Mouse (Mus musculus) forebrain, embryonic 11.5 days (tissue): ENCODE measurements around the gene Ccdc102a. TPM values are rescaled to one million over a fixed set of nuclear protein-coding genes. Genes with fewer than 3 reads are reported as not detected.

Experiments used
- ATAC-seq: fragments of 200-750 bp; cut with Nextera tagmentation; replicated peaks from 2 replicates; pipeline ENCODE4 v1.8.0; 2017; ENCODE audit warnings: moderate TSS enrichment; ENCODE audit not compliant: low FRiP score
- DNase-seq: peaks from one replicate; pipeline ENCODE4 v3.0.0-alpha.2; 2017; ENCODE audit warnings: low spot score
- H3K27ac ChIP-seq: fragments of 300-500 bp; sonication (generic); 2 replicates; pipeline ENCODE4 v1.5.1; 2014; ENCODE audit warnings: low read depth, low read length
- H3K27me3 ChIP-seq: fragments of 300-500 bp; sonication (generic); 2 replicates; pipeline ENCODE4 v1.6.1; 2014; ENCODE audit warnings: mild to moderate bottlenecking, low read length, mixed read lengths; ENCODE audit not compliant: control insufficient read depth, insufficient read depth
- H3K36me3 ChIP-seq: fragments of 300-500 bp; sonication (generic); 2 replicates; pipeline ENCODE4 v1.6.1; 2014; ENCODE audit warnings: mild to moderate bottlenecking, low read length, moderate library complexity, mixed read lengths; ENCODE audit not compliant: control insufficient read depth, insufficient read depth
- H3K4me1 ChIP-seq: fragments of 300-500 bp; sonication (generic); replicated peaks from 2 replicates; pipeline ENCODE4 v1.6.1; 2014; ENCODE audit warnings: low read length, mixed read lengths; ENCODE audit not compliant: control insufficient read depth, insufficient read depth
- H3K4me2 ChIP-seq: fragments of 300-500 bp; sonication (generic); 2 replicates; pipeline ENCODE4 v1.6.1; 2014; ENCODE audit warnings: low read depth, mild to moderate bottlenecking, low read length, moderate library complexity, mixed read lengths; ENCODE audit not compliant: severe bottlenecking
- H3K4me3 ChIP-seq: fragments of 300-500 bp; sonication (generic); 2 replicates; pipeline ENCODE4 v1.5.1; 2014; ENCODE audit warnings: low read depth, low read length
- H3K9ac ChIP-seq: fragments of 300-500 bp; sonication (generic); 2 replicates; pipeline ENCODE4 v1.6.1; 2014; ENCODE audit warnings: low read length
- H3K9me3 ChIP-seq: fragments of 300-500 bp; sonication (generic); 2 replicates; pipeline ENCODE4 v1.6.1; 2016; ENCODE audit warnings: low read length, mixed read lengths; ENCODE audit not compliant: control insufficient read depth
- WGBS: fragments of 180-500 bp; shearing (Covaris S2); extraction: QIAGEN DNeasy Blood & Tissue Kit; methylation state at CpG from one replicate; pipeline ENCODE4 v1.1.7; 2014; 5-methylcytosine and 5-hydroxymethylcytosine counted together
- polyA plus RNA-seq: library from polyadenylated mRNA; unstranded; fragments of >200 nt; fragmentation: Nextera tagmentation; extraction: Ambion mirVana; gene quantifications from 2 replicates; pipeline ENCODE4 v1.2.1, GENCODE M21; 2014

Ccdc102a gene
- polyA plus RNA-seq, 1 experiment from 2014 or later: 18.8 TPM

- Histone ChIP-seq H3K9ac (no peak overlapping the region), H3K4me1 (peaks cover 5% of the 10 kb centered on the region; the same call in 1 of the 2 replicates), H3K4me2 (no peak overlapping the region), H3K4me3 (no peak overlapping the region), H3K9me3 (no peaks in the 10 kb centered on the region), H3K27ac (no peak overlapping the region), H3K27me3 (no peaks in the 10 kb centered on the region), H3K36me3 (no peaks in the 10 kb centered on the region)
- ATAC-seq (no peak), DNase-seq (no peak)
- 30% methylated on average over 5 of the region's 5 CpGs for WGBS
These were observed 16.9 kb downstream of the Ccdc102a start for GRCm38 (mm10) chr8:94901031-94901430.

GRCm38 (mm10) chr8:94900617-94901016 is 17.3 kb downstream of the Ccdc102a start:
- no peak overlapping the region for H3K4me3 ChIP-seq
- H3K4me1 ChIP-seq: peaks cover 5% of the 10 kb centered on the region; the same call in 1 of the 2 replicates
- ATAC-seq (no peak), DNase-seq (no peak)
- H3K4me2 ChIP-seq: no peak overlapping the region
- H3K36me3 ChIP-seq: no peaks in the 10 kb centered on the region
- no peak overlapping the region for H3K9ac ChIP-seq
- H3K9me3 ChIP-seq: no peaks in the 10 kb centered on the region
- WGBS: 32% methylated on average over 6 of the region's 6 CpGs
- H3K27ac ChIP-seq: no peak overlapping the region
- no peaks in the 10 kb centered on the region for H3K27me3 ChIP-seq

GRCm38 (mm10) chr8:94899262-94899661 is 18.6 kb downstream of the Ccdc102a start:
- no peak for ATAC-seq

GRCm38 (mm10) chr8:94892917-94893316 is 25.0 kb downstream of the Ccdc102a start:
- no peak overlapping the region for H3K4me3 ChIP-seq
- H3K4me2 ChIP-seq: no peak overlapping the region
- no peaks in the 10 kb centered on the region for H3K36me3 ChIP-seq
- no peaks in the 10 kb centered on the region for H3K9me3 ChIP-seq
- no peak overlapping the region for H3K27ac ChIP-seq
- DNase-seq (no peak), ATAC-seq (no peak)
- WGBS: 59% methylated on average over 2 of the region's 2 CpGs
- no peaks in the 10 kb centered on the region for H3K27me3 ChIP-seq
- no peak overlapping the region for H3K9ac ChIP-seq
- H3K4me1 ChIP-seq: no peaks in the 10 kb centered on the region

More at GRCm38 (mm10) chr8:94899262-94899661, 18.6 kb downstream of the Ccdc102a start:
- Histone ChIP-seq H3K36me3 (no peaks in the 10 kb centered on the region), H3K4me1 (peaks cover 5% of the 10 kb centered on the region; the same call in 1 of the 2 replicates), H3K27ac (no peak overlapping the region), H3K9ac (no peak overlapping the region), H3K4me2 (no peak overlapping the region), H3K4me3 (no peak overlapping the region), H3K27me3 (no peaks in the 10 kb centered on the region), H3K9me3 (no peaks in the 10 kb centered on the region)
- 12% methylated on average over 11 of the region's 11 CpGs for WGBS
- peak; percentile 64 for DNase-seq

- 46% methylated on average over 14 of the region's 14 CpGs for WGBS
- no peak overlapping the region for H3K4me3 ChIP-seq
- ATAC-seq: no peak
These were observed 29.4 kb downstream of the Ccdc102a start for GRCm38 (mm10) chr8:94888383-94889036.

GRCm38 (mm10) chr8:94880742-94881141 is 37.2 kb downstream of the Ccdc102a start:
- H3K9ac ChIP-seq: no peak overlapping the region
- H3K36me3 ChIP-seq: no peaks in the 10 kb centered on the region
- no peak overlapping the region for H3K4me3 ChIP-seq
- no peak for DNase-seq
- no peak overlapping the region for H3K27ac ChIP-seq
- H3K4me1 ChIP-seq: no peaks in the 10 kb centered on the region; the same call in 1 of the 2 replicates
- H3K4me2 ChIP-seq: no peak overlapping the region
- ATAC-seq: no peak
- no peaks in the 10 kb centered on the region; the same call in 1 of the 2 replicates for H3K27me3 ChIP-seq
- H3K9me3 ChIP-seq: no peaks in the 10 kb centered on the region
- 73% methylated on average over 4 of the region's 4 CpGs for WGBS

More at GRCm38 (mm10) chr8:94888383-94889036, 29.4 kb downstream of the Ccdc102a start:
- Histone ChIP-seq H3K4me1 (no peaks in the 10 kb centered on the region), H3K27me3 (no peaks in the 10 kb centered on the region), H3K27ac (no peak overlapping the region), H3K9me3 (no peaks in the 10 kb centered on the region), H3K36me3 (no peaks in the 10 kb centered on the region), H3K4me2 (no peak overlapping the region), H3K9ac (no peak overlapping the region)
- no peak for DNase-seq

- Histone ChIP-seq H3K9ac (no peak overlapping the region), H3K27me3 (peaks cover 15% of the 10 kb centered on the region), H3K4me3 (no peak overlapping the region), H3K4me1 (peaks cover 9% of the 10 kb centered on the region; the same call in 1 of the 2 replicates), H3K9me3 (no peaks in the 10 kb centered on the region), H3K4me2 (no peak overlapping the region), H3K27ac (no peak overlapping the region), H3K36me3 (no peaks in the 10 kb centered on the region)
- 53% methylated on average over 3 of the region's 3 CpGs for WGBS
- no peak for DNase-seq
- no peak for ATAC-seq
These were observed 41.1 kb downstream of the Ccdc102a start for GRCm38 (mm10) chr8:94876820-94877219.

- no peaks in the 10 kb centered on the region for H3K36me3 ChIP-seq
- H3K9ac ChIP-seq: peak within 1 kb of the TSS; percentile 51
- H3K9me3 ChIP-seq: no peaks in the 10 kb centered on the region
- peak; percentile 96 for DNase-seq
- H3K4me3 ChIP-seq: peak within 1 kb of the TSS; percentile 57
- H3K27me3 ChIP-seq: peaks cover 15% of the 10 kb centered on the region
- H3K27ac ChIP-seq: no peak within 1 kb of the TSS
- peak; percentile 66 for ATAC-seq
- peaks cover 11% of the 10 kb centered on the region; the same call in 1 of the 2 replicates for H3K4me1 ChIP-seq
- WGBS: 1% methylated on average over 34 of the region's 37 CpGs
- H3K4me2 ChIP-seq: peak within 1 kb of the TSS; percentile 98
These were observed 41.6 kb downstream of the Ccdc102a start, which contains the start of gene Dok4 for GRCm38 (mm10) chr8:94876197-94876730. Dok4 (minus strand) TSS chr8:94876330.

- peak overlapping the region; percentile 98 for H3K4me2 ChIP-seq
- no peaks in the 10 kb centered on the region for H3K9me3 ChIP-seq
- DNase-seq (no peak), ATAC-seq (no peak)
- no peak overlapping the region for H3K27ac ChIP-seq
- peak overlapping the region; percentile 57 for H3K4me3 ChIP-seq
- peak overlapping the region; percentile 51 for H3K9ac ChIP-seq
- no peaks in the 10 kb centered on the region for H3K36me3 ChIP-seq
- H3K4me1 ChIP-seq: peaks cover 13% of the 10 kb centered on the region; the same call in 1 of the 2 replicates
- under 1% methylated on average over 16 of the region's 20 CpGs for WGBS
- peaks cover 15% of the 10 kb centered on the region for H3K27me3 ChIP-seq
These were observed 42.1 kb downstream of the Ccdc102a start for GRCm38 (mm10) chr8:94875871-94876150.
